Mouse (Mus musculus) embryonic stem cell, embryonic (primary cell): Measurements from ENCODE around the gene Zfp235.

Experiments used
- CTCF ChIA-PET, 4 experiments: fragments of 300-600 bp in 2 of 4; fragments of 350-600 bp in 2 of 4; sonication (Branson Sonifier 250); formaldehyde crosslinking; loops; one replicate each; lab custom pipeline; 2022; ENCODE audit warnings: inconsistent platforms in 2 of 4; lab: Charles Lee
- POLR2A ChIA-PET, 4 experiments: fragments of 300-600 bp in 2 of 4; fragments of 350-600 bp in 2 of 4; sonication (Branson Sonifier 250); formaldehyde crosslinking; loops; one replicate each; lab custom pipeline; 2022; ENCODE audit warnings: antibody characterized with exemption in 4 of 4, inconsistent platforms in 1 of 4; lab: Charles Lee

The Zfp235 gene

GRCm38 (mm10) chr7:24133996-24134828 lies at the start of gene Zfp235:
Gene Zfp235 (plus strand): TSS chr7:24134169.
- POLR2A ChIA-PET = interaction anchor here in 3 of 4 experiments (0.8 to 3.2 kb wide), 32 partner anchors 9 to 266 kb away, joined by 3 to 23 read pairs (median 5); partner anchors contain the start of genes Zfp180 (in 3 of the 3), Smg9 (in 2 of the 3), Zfp108 (in 2 of the 3) and Zfp112 (in 2 of the 3)
- CTCF ChIA-PET = interaction anchor here in 3 of 4 experiments (0.7 to 1.9 kb wide), 7 partner anchors 16 to 223 kb away, joined by 3 to 6 read pairs (median 3); no protein-coding TSS in a partner anchor

- CTCF ChIA-PET = interaction anchor here in 2 of 4 experiments (0.5 to 2.5 kb wide), 11 partner anchors 11 to 201 kb away, joined by 3 to 8 read pairs (median 4); partner anchors contain the start of genes Zfp109 (in 1 of the 2), Zfp114 (in 1 of the 2) and Zfp235 (in 1 of the 2)
- POLR2A ChIA-PET = interaction anchor here (0.6 to 5.6 kb wide), 24 partner anchors 10 to 753 kb away, joined by 3 to 46 read pairs (median 6); partner anchors contain the start of genes Smg9 (in 2 of the 4), Zfp235 (in 2 of the 4), Zfp108 (in 1 of the 4) and Zfp112 (in 1 of the 4)
These were observed 47.1 kb upstream of the Zfp235 start for GRCm38 (mm10) chr7:24086871-24087270.

- ChIA-PET POLR2A (interaction anchor here (0.7 to 5.6 kb wide), 25 partner anchors 8 to 312 kb away, joined by 3 to 46 read pairs (median 6); partner anchors contain the start of genes Zfp235 (in 2 of the 4), Smg9 (in 1 of the 4), Zfp108 (in 1 of the 4) and Zfp112 (in 1 of the 4)), CTCF (interaction anchor here in 2 of 4 experiments (0.5 to 2.5 kb wide), 10 partner anchors 11 to 200 kb away, joined by 3 to 8 read pairs (median 5); partner anchors contain the start of genes Zfp109 (in 1 of the 2), Zfp114 (in 1 of the 2) and Zfp235 (in 1 of the 2))
These were observed 46.4 kb upstream of the Zfp235 start for GRCm38 (mm10) chr7:24087485-24088125.

- CTCF ChIA-PET = no interaction called here
- POLR2A ChIA-PET = interaction anchor here in 2 of 4 experiments (0.7 to 4.6 kb wide), 12 partner anchors 8 to 295 kb away, joined by 3 to 43 read pairs (median 4); partner anchors contain the start of genes Zfp180 (in 2 of the 2), Smg9 (in 1 of the 2) and Zfp235 (in 1 of the 2)
These were observed 29.6 kb upstream of the Zfp235 start for GRCm38 (mm10) chr7:24104403-24104802.

- ChIA-PET POLR2A (interaction anchor here in 3 of 4 experiments (0.5 to 4.6 kb wide), 16 partner anchors 8 to 781 kb away, joined by 3 to 43 read pairs (median 4); partner anchors contain the start of genes Zfp180 (in 3 of the 3), Smg9 (in 1 of the 3) and Zfp235 (in 1 of the 3)), CTCF (no interaction called here)
These were observed 28.7 kb upstream of the Zfp235 start for GRCm38 (mm10) chr7:24105144-24105703.

- POLR2A ChIA-PET = interaction anchor here in 2 of 4 experiments (0.8 to 0.9 kb wide), 2 partner anchors 23 to 24 kb away, joined by 3 read pairs; partner anchors contain the start of gene Zfp235 (in 1 of the 2)
These were observed 23.1 kb upstream of the Zfp235 start for GRCm38 (mm10) chr7:24110839-24111238.

GRCm38 (mm10) chr7:24111772-24112155 lies 22.2 kb upstream of the Zfp235 start:
- ChIA-PET POLR2A (interaction anchor here in 1 of 4 experiments (0.8 kb wide), 1 partner anchor 25 kb away, joined by 3 read pairs; no protein-coding TSS in a partner anchor), CTCF (no interaction called here)

More at GRCm38 (mm10) chr7:24110839-24111238, 23.1 kb upstream of the Zfp235 start:
- CTCF ChIA-PET = no interaction called here

- CTCF ChIA-PET = interaction anchor here in 1 of 4 experiments (0.6 to 1.1 kb wide), 2 partner anchors 25 to 226 kb away, joined by 4 to 5 read pairs; no protein-coding TSS in a partner anchor
- POLR2A ChIA-PET = interaction anchor here in 3 of 4 experiments (1.0 to 2.0 kb wide), 13 partner anchors 9 to 142 kb away, joined by 3 to 13 read pairs (median 4); partner anchors contain the start of genes Zfp235 (in 3 of the 3), Zfp108 (in 1 of the 3) and Zfp180 (in 1 of the 3)
These were observed 21.7 kb upstream of the Zfp235 start, which contains the start of gene Zfp112 for GRCm38 (mm10) chr7:24112156-24112856. Gene Zfp112 (plus strand): TSS chr7:24112314.

- POLR2A ChIA-PET = interaction anchor here in 3 of 4 experiments (0.6 to 2.0 kb wide), 16 partner anchors 8 to 142 kb away, joined by 3 to 13 read pairs (median 4); partner anchors contain the start of genes Zfp235 (in 3 of the 3), Zfp108 (in 1 of the 3) and Zfp180 (in 1 of the 3)
- CTCF ChIA-PET = interaction anchor here in 2 of 4 experiments (0.6 to 1.1 kb wide), 3 partner anchors 26 to 558 kb away, joined by 3 to 5 read pairs (median 4); no protein-coding TSS in a partner anchor
These were observed 21.0 kb upstream of the Zfp235 start for GRCm38 (mm10) chr7:24113001-24113400.

GRCm38 (mm10) chr7:24116655-24117054 lies 17.3 kb upstream of the Zfp235 start:
- CTCF ChIA-PET = interaction anchor here in 1 of 4 experiments (0.6 kb wide), 1 partner anchor 75 kb away, joined by 5 read pairs; no protein-coding TSS in a partner anchor
- POLR2A ChIA-PET = interaction anchor here in 1 of 4 experiments (1.7 kb wide), 1 partner anchor 17 kb away, joined by 7 read pairs; the partner anchor contains the start of gene Zfp235

- CTCF ChIA-PET = interaction anchor here in 3 of 4 experiments (0.7 to 1.9 kb wide), 5 partner anchors 16 to 224 kb away, joined by 3 to 6 read pairs (median 3); no protein-coding TSS in a partner anchor
- POLR2A ChIA-PET = interaction anchor here in 3 of 4 experiments (0.8 to 3.2 kb wide), 30 partner anchors 8 to 266 kb away, joined by 3 to 23 read pairs (median 6); partner anchors contain the start of genes Zfp180 (in 3 of the 3), Smg9 (in 2 of the 3), Zfp108 (in 2 of the 3) and Zfp112 (in 2 of the 3)
These were observed 459 bp upstream of the Zfp235 start for GRCm38 (mm10) chr7:24133425-24133995.

- ChIA-PET POLR2A (no interaction called here), CTCF (interaction anchor here in 1 of 4 experiments (0.6 kb wide), 1 partner anchor 11 kb away, joined by 3 read pairs; no protein-coding TSS in a partner anchor)
These were observed 8.6 kb downstream of the Zfp235 start for GRCm38 (mm10) chr7:24142566-24142965.

- CTCF ChIA-PET = interaction anchor here (0.5 to 1.6 kb wide), 16 partner anchors 10 to 348 kb away, joined by 3 to 12 read pairs (median 4); partner anchors contain the start of genes Zfp108 (in 1 of the 4), Zfp235 (in 1 of the 4) and Zfp93 (in 1 of the 4)
- POLR2A ChIA-PET = interaction anchor here in 1 of 4 experiments (1.6 kb wide), 1 partner anchor 21 kb away, joined by 3 read pairs; no protein-coding TSS in a partner anchor
These were observed 19.3 kb downstream of the Zfp235 start for GRCm38 (mm10) chr7:24153272-24153671.

- ChIA-PET POLR2A (interaction anchor here in 1 of 4 experiments (2.6 kb wide), 1 partner anchor 35 kb away, joined by 8 read pairs; no protein-coding TSS in a partner anchor), CTCF (no interaction called here)
These were observed 38.2 kb downstream of the Zfp235 start for GRCm38 (mm10) chr7:24172191-24172590.
